Mouse (Mus musculus): ENCODE results near the gene Zfp654. TPM values are rescaled to one million over a fixed set of nuclear protein-coding genes. Genes with fewer than 3 reads are reported as not detected.
A peak's percentile ranks its signal among the peaks of the same experiment; 100 is the strongest.

The Zfp654 gene
- polyA plus RNA-seq, 1 experiment from 2014 or later: 7.7 TPM

DNA sequence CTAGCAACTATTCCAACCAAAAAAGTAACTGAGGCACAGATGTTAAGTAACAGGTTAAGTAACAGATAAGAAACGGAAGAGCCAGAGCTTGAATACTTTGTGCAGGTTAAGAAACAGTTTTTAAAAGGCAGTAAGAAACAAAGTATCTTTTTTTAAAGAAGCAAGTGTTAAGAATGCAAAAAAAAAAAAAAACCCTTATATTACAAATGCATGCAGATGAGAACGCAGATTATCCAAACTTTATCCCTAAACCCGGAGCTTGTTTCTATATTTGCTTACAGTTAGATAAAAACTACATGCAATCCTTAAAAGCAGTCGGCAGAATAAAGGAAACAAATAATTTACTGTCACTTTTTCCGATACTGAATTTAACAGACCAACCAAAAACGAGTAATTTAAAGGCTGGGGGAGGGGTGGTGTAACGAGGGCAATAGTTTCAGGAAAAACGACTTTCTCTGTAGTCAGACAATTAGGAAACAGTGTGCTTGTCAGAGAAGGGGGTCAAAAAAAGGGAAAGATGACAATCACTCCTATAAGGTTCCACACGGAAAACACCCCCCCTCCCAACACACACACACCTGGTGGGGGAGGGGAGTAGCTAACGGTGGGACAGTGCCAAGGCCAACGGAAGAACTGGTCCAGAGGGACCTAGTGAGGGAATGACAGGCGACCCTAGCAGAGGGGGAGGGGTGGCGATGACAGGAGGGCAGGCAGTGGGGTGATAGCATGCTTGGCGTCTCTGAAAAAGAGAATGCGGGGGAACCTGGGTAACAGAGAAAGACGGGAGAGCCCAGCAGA, 966 bp downstream of the Zfp654 start:
- DNase-seq (ENCODE audit: low spot score): peak; percentile 41
- Histone ChIP-seq H3K36me3 (ENCODE audit: control insufficient read depth, insufficient read depth, low read length) (peaks cover 15% of the 10 kb centered on the region), H3K27me3 (replicated peaks; ENCODE audit: control insufficient read depth, insufficient read depth, low read length) (no peaks in the 10 kb centered on the region), H3K4me1 (ENCODE audit: control insufficient read depth, insufficient read depth, low read length) (peaks cover 18% of the 10 kb centered on the region), H3K4me2 (ENCODE audit: low read depth, low read length) (peak overlapping the region; percentile 96), H3K9me3 (ENCODE audit: control insufficient read depth, low read length) (no peaks in the 10 kb centered on the region), H3K9ac (ENCODE audit: low read depth, low read length) (peak overlapping the region; percentile 95), H3K27ac (replicated peaks; ENCODE audit: low read depth, low read length) (peak overlapping the region; percentile 93; the same call in 1 of the 2 replicates), H3K4me3 (ENCODE audit: low read depth, low read length) (peak overlapping the region; percentile 95)
- 3% methylated on average over 16 of the region's 16 CpGs for WGBS
- ATAC-seq (ENCODE audit: low read depth): no peak

DNA sequence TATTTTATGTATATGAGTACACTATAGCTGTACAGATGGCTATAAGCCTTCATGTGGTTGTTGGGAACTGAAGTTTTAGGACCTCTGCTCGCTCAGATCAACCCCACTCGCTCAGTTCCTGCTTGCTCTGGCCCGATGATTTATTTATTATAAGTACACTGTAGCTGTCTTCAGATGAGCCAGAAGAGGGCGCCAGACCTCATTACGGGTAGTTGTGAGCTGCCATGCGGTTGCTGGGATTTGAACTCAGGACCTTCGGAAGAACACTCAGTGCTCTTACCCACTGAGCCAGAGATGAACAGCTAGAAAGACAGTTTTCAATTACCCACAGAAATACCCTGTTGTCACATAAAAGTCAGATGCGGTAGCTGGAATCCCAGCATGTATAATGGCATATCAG, 5.5 kb downstream of the Zfp654 start:
- Histone ChIP-seq H3K9ac (ENCODE audit: low read depth, low read length) (no peak overlapping the region), H3K27me3 (replicated peaks; ENCODE audit: control insufficient read depth, insufficient read depth, low read length) (no peaks in the 10 kb centered on the region), H3K27ac (replicated peaks; ENCODE audit: low read depth, low read length) (no peak overlapping the region), H3K4me1 (ENCODE audit: control insufficient read depth, insufficient read depth, low read length) (peaks cover 5% of the 10 kb centered on the region; the same call in 1 of the 2 replicates), H3K9me3 (ENCODE audit: control insufficient read depth, low read length) (no peaks in the 10 kb centered on the region), H3K36me3 (ENCODE audit: control insufficient read depth, insufficient read depth, low read length) (no peaks in the 10 kb centered on the region), H3K4me2 (ENCODE audit: low read depth, low read length) (no peak overlapping the region), H3K4me3 (ENCODE audit: low read depth, low read length) (no peak overlapping the region)
- no peak for ATAC-seq (ENCODE audit: low read depth)
- 88% methylated on average over 8 of the region's 8 CpGs for WGBS
- no peak for DNase-seq (ENCODE audit: low spot score)

DNA sequence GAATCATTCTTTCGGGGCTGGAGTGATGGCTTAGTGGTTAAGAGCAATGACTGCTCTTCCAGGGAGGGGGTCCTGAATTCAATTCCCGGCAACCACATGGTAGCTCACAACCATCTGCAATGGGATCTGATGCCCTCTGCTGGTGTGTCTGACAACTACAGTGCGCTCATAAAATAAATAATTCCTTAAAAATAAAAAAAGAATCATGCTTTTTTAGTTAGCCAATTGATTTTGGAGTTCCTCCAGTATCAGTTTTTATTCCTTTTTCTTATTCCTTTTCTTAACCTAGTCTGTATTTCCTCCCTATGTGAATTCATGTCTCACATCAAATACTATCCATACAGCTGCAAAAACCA, 9.1 kb downstream of the Zfp654 start:
- ATAC-seq (ENCODE audit: low read depth) (no peak), DNase-seq (ENCODE audit: low spot score) (no peak)
- no peaks in the 10 kb centered on the region for H3K36me3 ChIP-seq (ENCODE audit: control insufficient read depth, insufficient read depth, low read length)
- 93% methylated on average over 3 of the region's 3 CpGs for WGBS
- H3K27me3 ChIP-seq (replicated peaks; ENCODE audit: control insufficient read depth, insufficient read depth, low read length): no peaks in the 10 kb centered on the region
- H3K4me2 ChIP-seq (ENCODE audit: low read depth, low read length): no peak overlapping the region
- H3K4me3 ChIP-seq (ENCODE audit: low read depth, low read length): no peak overlapping the region
- H3K9ac ChIP-seq (ENCODE audit: low read depth, low read length): no peak overlapping the region
- H3K9me3 ChIP-seq (ENCODE audit: control insufficient read depth, low read length): no peaks in the 10 kb centered on the region
- H3K27ac ChIP-seq (replicated peaks; ENCODE audit: low read depth, low read length): no peak overlapping the region
- H3K4me1 ChIP-seq (ENCODE audit: control insufficient read depth, insufficient read depth, low read length): no peaks in the 10 kb centered on the region

DNA sequence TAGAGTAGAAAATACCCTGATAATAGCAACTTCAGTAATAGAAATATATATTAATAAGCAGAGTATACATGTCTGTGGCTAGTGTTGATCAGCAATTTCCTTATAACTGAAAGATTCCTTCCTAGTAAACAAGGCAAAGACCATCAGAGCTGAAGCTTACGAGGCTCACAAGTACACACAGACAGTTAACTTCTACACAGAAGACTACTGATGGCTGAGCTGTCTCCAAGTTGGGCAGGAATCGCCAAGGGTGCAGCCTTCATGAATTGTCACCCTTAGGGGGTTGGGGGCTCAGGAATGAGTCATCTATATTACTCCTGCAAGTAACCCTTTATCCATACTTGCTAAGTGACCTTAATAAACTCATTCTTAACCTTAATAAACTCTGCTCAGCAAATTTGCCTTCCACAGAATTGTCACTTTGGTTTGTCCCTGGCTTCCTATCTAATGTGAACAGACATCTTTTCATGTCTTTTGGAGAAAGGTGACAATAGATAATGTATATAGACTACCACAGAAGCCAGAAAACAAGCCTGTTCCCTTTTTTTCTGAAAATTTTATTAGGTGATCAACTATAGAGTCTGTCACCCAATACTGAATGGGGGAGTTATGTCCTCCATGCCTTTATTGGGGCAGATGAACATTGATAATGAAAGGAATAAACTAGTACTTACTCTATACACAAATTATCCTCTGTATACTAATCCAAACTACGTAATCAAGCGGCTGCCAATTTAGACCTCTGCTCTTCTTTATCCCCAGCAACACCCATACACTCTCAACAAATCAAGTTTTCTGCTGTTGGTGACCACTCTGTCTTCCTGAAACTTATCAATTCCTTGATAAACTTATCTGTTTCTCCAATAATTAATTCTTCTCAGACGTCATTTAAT, 9.7 kb downstream of the Zfp654 start:
- H3K27me3 ChIP-seq (replicated peaks; ENCODE audit: control insufficient read depth, insufficient read depth, low read length): no peaks in the 10 kb centered on the region
- no peaks in the 10 kb centered on the region for H3K9me3 ChIP-seq (ENCODE audit: control insufficient read depth, low read length)
- DNase-seq (ENCODE audit: low spot score): no peak
- H3K4me2 ChIP-seq (ENCODE audit: low read depth, low read length): no peak overlapping the region
- H3K36me3 ChIP-seq (ENCODE audit: control insufficient read depth, insufficient read depth, low read length): no peaks in the 10 kb centered on the region
- WGBS: 87% methylated on average over 5 of the region's 5 CpGs
- H3K27ac ChIP-seq (replicated peaks; ENCODE audit: low read depth, low read length): no peak overlapping the region
- no peak overlapping the region for H3K9ac ChIP-seq (ENCODE audit: low read depth, low read length)
- ATAC-seq (ENCODE audit: low read depth): no peak
- H3K4me3 ChIP-seq (ENCODE audit: low read depth, low read length): no peak overlapping the region
- no peaks in the 10 kb centered on the region for H3K4me1 ChIP-seq (ENCODE audit: control insufficient read depth, insufficient read depth, low read length)

DNA sequence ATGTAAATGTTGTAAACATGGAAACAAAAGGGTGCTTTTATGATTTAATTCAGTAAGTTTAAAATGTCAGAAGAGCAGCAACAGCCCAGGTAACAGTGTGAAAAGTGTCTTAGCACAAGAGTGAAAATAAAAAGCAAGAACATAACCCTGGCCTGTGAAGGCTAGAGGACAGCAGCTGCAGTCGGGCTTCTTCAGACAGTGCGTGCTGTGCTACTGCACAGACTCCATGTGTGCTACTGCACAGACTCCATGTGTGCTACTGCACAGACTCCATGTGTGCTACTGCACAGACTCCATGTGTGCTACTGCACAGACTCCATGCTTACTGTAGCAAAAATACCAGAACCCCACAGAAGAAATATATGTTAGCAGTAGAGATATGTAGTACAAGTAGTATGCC, 14.7 kb downstream of the Zfp654 start:
- no peak overlapping the region for H3K9ac ChIP-seq (ENCODE audit: low read depth, low read length)
- 75% methylated on average over 2 of the region's 2 CpGs for WGBS
- no peak overlapping the region for H3K4me2 ChIP-seq (ENCODE audit: low read depth, low read length)
- DNase-seq (ENCODE audit: low spot score): no peak
- no peaks in the 10 kb centered on the region for H3K4me1 ChIP-seq (ENCODE audit: control insufficient read depth, insufficient read depth, low read length)
- no peaks in the 10 kb centered on the region for H3K36me3 ChIP-seq (ENCODE audit: control insufficient read depth, insufficient read depth, low read length)
- H3K4me3 ChIP-seq (ENCODE audit: low read depth, low read length): no peak overlapping the region
- no peak overlapping the region for H3K27ac ChIP-seq (replicated peaks; ENCODE audit: low read depth, low read length)
- no peaks in the 10 kb centered on the region for H3K9me3 ChIP-seq (ENCODE audit: control insufficient read depth, low read length)
- no peak for ATAC-seq (ENCODE audit: low read depth)
- H3K27me3 ChIP-seq (replicated peaks; ENCODE audit: control insufficient read depth, insufficient read depth, low read length): no peaks in the 10 kb centered on the region

DNA sequence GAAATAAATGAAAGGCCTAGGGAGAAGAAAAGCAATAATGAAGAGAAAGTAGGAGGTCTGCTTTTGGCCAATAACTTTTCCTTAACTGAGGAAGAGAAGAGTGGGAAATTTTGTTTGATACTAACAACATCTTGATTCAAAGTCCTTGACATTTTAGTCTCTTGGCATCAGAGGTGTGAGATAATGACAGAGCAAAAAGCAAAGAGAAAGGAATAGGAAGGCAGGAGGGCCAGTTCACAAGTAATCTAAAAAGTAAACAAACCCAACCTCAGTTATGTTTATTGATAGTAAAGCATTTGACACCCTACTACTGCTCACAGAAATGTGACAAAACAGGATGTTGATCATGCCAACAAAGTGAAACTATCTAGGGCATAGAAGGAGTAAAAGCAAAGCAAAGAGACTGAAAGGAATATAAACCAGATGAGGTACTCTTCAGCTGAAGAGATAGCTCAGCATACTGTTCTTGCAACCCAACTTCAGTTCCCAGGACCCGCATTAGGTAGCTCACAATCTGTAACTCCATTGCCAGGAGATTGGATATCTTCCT, 15.4 kb downstream of the Zfp654 start:
- no peak overlapping the region for H3K4me2 ChIP-seq (ENCODE audit: low read depth, low read length)
- no peak for ATAC-seq (ENCODE audit: low read depth)
- H3K4me3 ChIP-seq (ENCODE audit: low read depth, low read length): no peak overlapping the region
- H3K4me1 ChIP-seq (ENCODE audit: control insufficient read depth, insufficient read depth, low read length): no peaks in the 10 kb centered on the region
- 94% methylated on average over 1 of the region's 1 CpGs for WGBS
- no peaks in the 10 kb centered on the region for H3K9me3 ChIP-seq (ENCODE audit: control insufficient read depth, low read length)
- DNase-seq (ENCODE audit: low spot score): no peak
- H3K9ac ChIP-seq (ENCODE audit: low read depth, low read length): no peak overlapping the region
- H3K27me3 ChIP-seq (replicated peaks; ENCODE audit: control insufficient read depth, insufficient read depth, low read length): no peaks in the 10 kb centered on the region
- no peak overlapping the region for H3K27ac ChIP-seq (replicated peaks; ENCODE audit: low read depth, low read length)
- H3K36me3 ChIP-seq (ENCODE audit: control insufficient read depth, insufficient read depth, low read length): no peaks in the 10 kb centered on the region

DNA sequence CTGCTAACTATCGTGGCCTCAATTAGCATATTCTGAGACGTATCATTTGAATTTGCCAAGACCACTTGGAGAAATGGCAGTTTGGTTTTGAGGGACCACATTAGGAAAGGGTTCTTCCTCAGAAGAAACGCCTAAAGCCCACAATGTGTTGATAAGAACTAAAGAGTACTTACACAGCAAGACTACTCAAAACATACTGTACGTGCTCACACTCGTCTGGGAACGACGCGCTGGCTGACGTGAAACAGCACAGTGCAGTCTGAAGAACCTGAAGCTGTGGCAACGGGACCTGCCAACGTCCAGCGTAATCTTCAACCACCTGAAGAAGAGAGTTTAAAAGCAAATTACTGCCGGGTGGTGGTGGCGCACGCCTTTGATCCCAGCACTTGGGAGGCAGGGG, 21.2 kb downstream of the Zfp654 start:
- Histone ChIP-seq H3K4me3 (ENCODE audit: low read depth, low read length) (no peak overlapping the region), H3K4me1 (ENCODE audit: control insufficient read depth, insufficient read depth, low read length) (no peaks in the 10 kb centered on the region), H3K4me2 (ENCODE audit: low read depth, low read length) (no peak overlapping the region), H3K9ac (ENCODE audit: low read depth, low read length) (no peak overlapping the region), H3K27me3 (replicated peaks; ENCODE audit: control insufficient read depth, insufficient read depth, low read length) (no peaks in the 10 kb centered on the region), H3K36me3 (ENCODE audit: control insufficient read depth, insufficient read depth, low read length) (peaks cover 10% of the 10 kb centered on the region), H3K27ac (replicated peaks; ENCODE audit: low read depth, low read length) (no peak overlapping the region), H3K9me3 (ENCODE audit: control insufficient read depth, low read length) (no peaks in the 10 kb centered on the region)
- WGBS: 90% methylated on average over 15 of the region's 15 CpGs
- DNase-seq (ENCODE audit: low spot score) (no peak), ATAC-seq (ENCODE audit: low read depth) (no peak)

DNA sequence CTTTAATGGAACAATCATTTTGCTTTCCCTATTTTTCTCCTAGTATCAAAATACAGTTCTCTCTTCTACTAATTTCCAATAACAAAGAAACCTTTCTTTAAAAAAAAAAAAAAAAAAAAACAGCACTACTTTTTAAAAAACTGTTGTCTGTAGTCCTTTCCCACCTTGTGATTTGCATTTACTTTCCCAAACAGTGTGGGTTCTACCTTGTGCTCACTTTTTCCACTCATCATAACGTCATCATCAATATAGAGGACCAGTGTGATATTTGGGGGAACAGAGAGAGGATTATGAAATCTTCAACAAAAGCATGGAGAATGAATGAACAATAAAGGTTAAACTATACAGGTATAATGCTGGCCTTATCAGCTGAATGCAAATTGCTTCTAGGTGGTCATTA, 27.0 kb downstream of the Zfp654 start:
- Histone ChIP-seq H3K27me3 (replicated peaks; ENCODE audit: control insufficient read depth, insufficient read depth, low read length) (no peaks in the 10 kb centered on the region), H3K36me3 (ENCODE audit: control insufficient read depth, insufficient read depth, low read length) (peaks cover 15% of the 10 kb centered on the region), H3K4me1 (ENCODE audit: control insufficient read depth, insufficient read depth, low read length) (no peaks in the 10 kb centered on the region), H3K9ac (ENCODE audit: low read depth, low read length) (no peak overlapping the region), H3K9me3 (ENCODE audit: control insufficient read depth, low read length) (no peaks in the 10 kb centered on the region), H3K4me2 (ENCODE audit: low read depth, low read length) (no peak overlapping the region), H3K4me3 (ENCODE audit: low read depth, low read length) (no peak overlapping the region), H3K27ac (replicated peaks; ENCODE audit: low read depth, low read length) (no peak overlapping the region)
- DNase-seq (ENCODE audit: low spot score) (no peak), ATAC-seq (ENCODE audit: low read depth) (no peak)
- 89% methylated on average over 1 of the region's 1 CpGs for WGBS

All from embryonic facial prominence, embryonic 14.5 days (tissue).